Mouse (Mus musculus) liver, embryonic 14.5 days (tissue): Measurements from ENCODE around the gene Hnrnph2.

Source experiments
- CTCF ChIP-seq: IDR thresholded peaks from 2 replicates; pipeline ENCODE4 v1.5.1; 2016; ENCODE audit warnings: antibody characterized with exemption, low read depth, control low read depth
- EP300 ChIP-seq: IDR thresholded peaks from 2 replicates; pipeline ENCODE4 v1.6.1; 2016; ENCODE audit warnings: antibody characterized with exemption, low read depth

GRCm38 (mm10) chrX:134577896-134578295 lies 23.1 kb upstream of the Hnrnph2 start:
- TF ChIP-seq CTCF: no peak
- no peak for TF ChIP-seq EP300
